Mouse (Mus musculus): ENCODE measurements at regions not wholly inside any gene's neighbourhood (a gene's known extent, or its start where the extent isn't known, plus 50 kb on each side); places are given as distances from the start of the nearest gene placed in this dataset.
"Not testable (repeated sequence)": the region's sequence is repeated elsewhere in the genome, so short reads cannot be mapped to it uniquely, and the experiment has no call there.

GRCm38 (mm10) chr1:41887556-41887955 is 808.0 kb upstream of the Pou3f3 start:
- no peak for DNase-seq

DNA sequence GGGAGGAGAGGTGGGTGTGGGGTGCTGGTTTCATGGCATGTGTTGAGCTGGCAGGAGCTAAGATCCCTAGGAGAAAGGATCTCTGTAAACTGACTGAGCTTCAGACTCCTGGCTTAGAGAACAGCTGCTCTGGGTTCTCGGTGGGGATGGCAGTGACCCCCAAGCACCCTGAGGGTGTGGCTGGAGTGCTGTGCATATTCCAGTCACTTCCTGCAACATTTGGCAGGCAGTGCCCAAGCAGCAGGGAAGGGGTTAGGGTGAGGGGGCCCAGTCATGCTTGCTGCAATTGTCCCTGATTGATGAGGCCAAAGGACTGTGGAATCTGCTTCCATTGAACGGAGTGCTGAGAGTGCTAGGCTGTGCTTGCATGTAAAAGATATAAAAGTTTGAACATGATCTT is 807.4 kb upstream of the Pou3f3 start:
- DNase-seq, result no peak

DNA sequence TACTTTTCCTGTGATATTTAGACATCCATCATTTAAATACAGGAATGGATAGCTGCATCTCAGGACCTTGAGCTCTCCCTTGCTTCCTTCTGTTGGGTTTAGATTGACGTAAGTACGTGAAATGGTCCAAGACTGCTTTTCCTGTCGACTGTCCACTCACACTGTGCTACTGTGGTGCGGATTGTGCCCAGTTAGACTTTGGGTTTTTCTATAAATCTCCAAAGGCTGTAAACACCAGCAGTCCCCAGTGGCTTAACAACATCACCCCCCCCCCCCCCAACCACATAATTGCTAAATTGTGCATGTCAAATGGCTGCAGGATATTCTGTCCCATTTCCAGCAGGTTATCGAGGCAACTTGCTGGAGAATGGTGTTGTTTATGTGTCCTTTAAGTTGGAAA is 806.6 kb upstream of the Pou3f3 start:
- no peak for DNase-seq

DNA sequence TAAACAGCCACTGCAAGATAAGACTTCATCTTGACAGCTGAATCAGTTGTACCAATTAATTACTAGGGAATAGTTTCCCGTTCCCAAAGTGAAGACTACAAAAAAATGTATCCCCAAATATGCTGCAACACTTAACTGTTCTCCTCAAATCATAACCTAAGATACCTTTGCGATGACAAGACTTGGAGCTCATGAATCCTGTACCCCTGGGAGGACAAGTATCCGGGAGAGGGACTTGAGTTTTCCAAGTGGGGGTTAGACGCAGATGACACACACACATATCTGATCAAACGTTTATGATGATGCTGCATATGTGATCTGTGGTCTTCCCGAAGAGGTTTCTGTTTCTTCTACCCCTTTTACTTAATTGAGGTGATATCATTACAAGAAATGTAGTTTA is 805.6 kb upstream of the Pou3f3 start:
- DNase-seq, result no peak

DNA sequence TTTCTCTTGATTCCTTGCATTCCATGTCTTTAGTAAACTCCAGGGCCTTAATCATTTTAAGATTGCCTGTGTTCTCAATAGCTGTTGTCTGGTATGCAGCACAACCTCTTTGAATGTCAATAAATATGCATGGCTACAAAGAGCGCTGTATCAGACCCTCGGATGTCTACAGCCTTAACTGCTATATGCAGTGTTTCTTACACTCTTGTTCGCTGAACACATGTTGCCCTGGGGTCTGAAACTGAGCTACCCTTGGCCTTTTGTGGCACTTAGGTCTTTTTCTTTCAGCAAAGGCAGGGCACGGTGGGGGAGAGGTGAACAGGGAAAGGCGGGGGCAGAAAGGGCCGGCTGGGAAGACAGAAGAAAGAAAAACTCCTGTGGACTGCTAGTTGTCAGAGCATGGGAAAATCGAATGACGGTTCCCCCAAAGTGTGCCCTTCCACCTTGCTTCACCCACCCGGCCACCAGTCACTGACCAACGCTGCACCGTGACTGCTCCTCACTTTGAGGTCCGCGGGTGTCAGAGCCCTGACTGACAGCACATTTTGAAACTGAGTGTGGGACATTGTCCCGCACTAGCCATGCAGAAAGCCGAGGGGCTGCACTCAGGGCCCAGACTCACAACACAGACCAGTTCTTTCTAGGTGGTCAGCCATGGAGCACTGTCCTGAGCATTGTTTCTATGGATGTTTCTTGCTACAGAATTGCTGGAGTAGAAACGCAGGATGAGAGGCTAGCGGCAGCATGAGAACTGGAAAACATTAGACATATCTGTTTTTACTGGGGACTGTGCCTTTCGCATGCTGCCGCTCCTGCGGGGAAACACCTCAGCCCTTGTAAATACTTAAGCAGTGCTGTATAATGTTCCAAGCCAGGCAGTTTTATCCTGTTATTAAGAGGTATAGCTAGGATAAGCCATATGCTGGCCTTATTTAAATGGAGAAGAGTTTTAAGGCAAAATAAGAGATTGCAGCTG is 804.6 kb upstream of the Pou3f3 start:
- no peak for DNase-seq

GRCm38 (mm10) chr1:41891730-41892129 is 803.8 kb upstream of the Pou3f3 start:
- DNase-seq, result no peak

DNA sequence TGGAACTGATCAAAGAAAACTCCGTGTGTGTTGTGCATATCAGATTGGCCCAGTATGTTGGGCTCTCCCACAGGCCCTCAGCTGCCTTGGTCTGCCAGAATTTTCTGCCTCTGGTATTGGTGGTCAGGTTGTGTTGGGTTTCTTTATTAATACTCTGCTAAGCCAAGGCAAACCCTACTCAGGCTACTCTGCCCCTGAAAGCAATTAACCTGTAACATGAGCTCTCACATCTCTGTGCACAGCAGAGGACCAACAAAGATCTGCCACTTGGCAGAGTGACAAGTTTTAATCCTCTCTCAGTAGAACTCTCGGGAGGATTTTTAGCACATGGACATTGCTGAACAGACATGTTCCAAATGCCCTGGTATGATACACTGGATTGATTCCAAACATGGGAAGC is 803.2 kb upstream of the Pou3f3 start:
- DNase-seq, result no peak

DNA sequence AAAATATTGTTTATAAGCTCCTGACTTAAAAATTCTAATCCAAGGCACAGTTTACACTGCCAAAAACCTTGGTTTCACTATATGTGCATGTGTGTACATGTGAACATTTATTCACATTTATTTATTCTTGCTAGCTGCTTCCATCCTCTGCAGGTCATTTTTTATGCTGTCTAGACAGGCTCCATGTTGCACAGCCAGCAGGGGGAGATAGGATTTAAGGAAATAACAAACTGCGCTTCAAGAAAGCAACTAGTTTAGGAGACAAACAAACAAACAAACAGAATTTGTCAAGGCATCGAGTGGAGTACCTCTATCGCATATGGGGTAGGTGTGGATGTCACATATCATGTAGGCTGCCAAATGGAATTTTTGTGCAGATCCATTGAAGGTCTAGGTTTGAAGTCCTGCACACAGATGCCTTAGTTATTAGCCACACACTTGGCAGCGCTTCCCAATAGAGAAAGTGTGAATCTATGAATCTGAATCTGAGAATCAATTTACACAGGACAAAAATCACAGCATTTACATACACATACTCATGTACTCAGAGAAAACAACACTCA is 797.7 kb upstream of the Pou3f3 start:
- no peak for DNase-seq

GRCm38 (mm10) chr1:41900370-41900769 is 795.2 kb upstream of the Pou3f3 start:
- DNase-seq, result no peak

DNA sequence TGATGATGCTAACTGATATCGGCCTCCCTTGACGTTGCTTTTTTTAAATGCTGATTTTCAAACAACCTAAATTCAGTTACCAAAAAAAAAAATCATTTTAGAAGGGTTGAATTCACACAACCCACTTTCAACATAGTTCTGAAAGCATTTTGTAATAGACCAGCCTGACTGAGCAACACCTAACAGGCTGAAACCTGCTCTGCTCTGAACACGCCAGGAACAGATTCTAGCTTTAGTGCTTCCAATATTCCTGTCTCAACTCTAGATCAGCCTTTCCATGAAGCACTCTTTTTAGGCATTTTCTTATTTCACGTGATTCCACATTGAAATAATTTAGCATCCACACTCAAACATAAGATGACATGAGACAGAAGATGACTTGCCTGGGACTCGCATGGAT is 789.6 kb upstream of the Pou3f3 start:
- DNase-seq, result no peak

- DNase-seq, result no peak
Observed at GRCm38 (mm10) chr1:41908001-41908807, 787.4 kb upstream of the Pou3f3 start.

GRCm38 (mm10) chr1:41908808-41909110 is 786.8 kb upstream of the Pou3f3 start:
- DNase-seq, result no peak

DNA sequence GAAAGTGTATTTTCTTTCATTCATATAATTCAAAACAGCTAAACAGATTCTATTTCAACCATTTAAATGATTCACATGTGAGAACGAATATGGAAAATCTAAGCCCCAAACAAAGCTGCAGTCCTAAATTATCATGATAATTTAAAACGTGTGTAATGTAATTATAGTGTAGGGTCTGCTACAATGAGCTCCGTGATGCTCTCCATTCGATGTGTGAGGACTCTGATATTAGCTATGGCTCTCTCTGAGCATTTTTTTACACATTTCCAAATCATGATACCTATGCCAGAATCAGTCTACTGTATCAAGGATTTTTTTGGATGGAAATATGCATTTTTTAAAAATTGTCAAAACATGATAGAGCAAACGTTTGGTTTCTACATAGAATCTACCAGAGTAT is 785.8 kb upstream of the Pou3f3 start:
- DNase-seq, result no peak

GRCm38 (mm10) chr1:41916730-41917347 is 778.7 kb upstream of the Pou3f3 start:
- no peak for DNase-seq

- not testable (repeated sequence) for DNase-seq
Observed at GRCm38 (mm10) chr1:41917807-41918206, 777.8 kb upstream of the Pou3f3 start.

GRCm38 (mm10) chr1:41918394-41919262 is 776.9 kb upstream of the Pou3f3 start:
- DNase-seq, result no peak

GRCm38 (mm10) chr1:41933777-41934176 is 761.8 kb upstream of the Pou3f3 start:
- DNase-seq, result no peak

DNA sequence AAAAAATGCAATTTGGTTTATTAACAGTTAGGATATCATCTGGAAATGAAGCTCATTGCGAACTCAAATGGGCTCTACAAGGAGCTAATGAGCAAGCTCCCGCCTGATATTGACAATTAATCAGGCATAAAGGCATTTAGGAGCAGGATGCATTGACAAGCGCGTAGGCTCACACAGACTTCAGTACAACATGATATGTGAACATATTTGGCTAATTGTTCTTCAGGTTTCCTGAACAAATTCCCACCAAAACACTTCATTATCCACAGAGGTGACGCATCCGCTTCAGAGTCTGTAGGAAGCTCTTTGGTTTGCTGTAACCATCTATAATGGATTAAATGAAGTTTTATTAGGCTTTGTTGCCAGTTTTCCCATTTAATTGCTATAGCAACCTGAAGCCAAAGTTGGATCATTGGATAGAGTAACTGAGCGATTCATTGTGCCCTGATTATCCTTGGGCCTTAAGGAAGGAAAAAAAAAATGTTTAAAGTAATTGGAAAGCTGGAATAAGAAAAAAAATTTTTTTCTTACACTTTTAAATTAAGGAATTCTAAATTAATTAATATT is 759.6 kb upstream of the Pou3f3 start:
- no peak for DNase-seq

- DNase-seq, result no peak
Observed at GRCm38 (mm10) chr1:41960982-41961381, 734.6 kb upstream of the Pou3f3 start.

GRCm38 (mm10) chr1:41981545-41981944 is 714.0 kb upstream of the Pou3f3 start:
- DNase-seq, result no peak

DNA sequence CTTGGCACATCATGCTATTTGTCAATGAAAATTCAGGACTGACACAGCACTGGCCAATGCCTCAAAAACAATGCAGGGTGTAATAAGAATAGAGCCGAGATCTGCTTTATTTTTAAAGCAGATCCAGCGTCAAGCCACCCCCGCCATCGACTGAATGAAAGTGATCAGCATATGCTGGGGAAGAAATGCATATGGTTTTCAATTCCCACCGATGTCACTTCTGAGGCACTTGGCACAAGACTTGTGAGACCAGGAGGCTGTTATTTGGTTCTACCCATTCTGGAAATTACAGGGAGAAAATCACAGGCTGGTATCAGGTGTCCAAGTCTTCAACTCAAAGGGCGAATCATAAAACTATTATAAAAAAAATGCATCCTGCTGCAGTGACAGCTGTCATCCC is 689.3 kb upstream of the Pou3f3 start:
- DNase-seq, result no peak

DNA sequence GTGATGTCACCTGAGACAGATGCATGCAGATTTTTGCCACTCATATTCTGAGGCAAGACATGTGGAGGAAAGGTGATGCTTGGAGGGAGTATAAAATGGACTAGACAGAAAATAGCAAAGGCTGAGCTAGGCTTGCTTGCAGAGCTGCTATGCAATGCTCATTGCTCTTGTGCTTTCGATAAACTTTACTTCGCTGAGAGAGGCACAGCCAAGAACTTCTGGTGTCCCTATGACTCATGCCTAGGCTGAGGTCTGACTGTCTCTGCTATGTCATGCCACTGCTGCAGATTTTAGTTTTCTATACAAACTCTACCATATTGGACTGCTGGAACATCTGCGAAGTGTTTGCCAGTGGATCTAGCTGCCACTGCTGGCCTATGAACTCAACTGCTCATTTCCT is 687.5 kb upstream of the Pou3f3 start:
- no peak for DNase-seq

All from adrenal gland, adult 8-10 months (tissue).